Mouse (Mus musculus) liver, embryonic 11.5 days (tissue): ENCODE measurements around the gene Apob. TPM values are rescaled to one million over a fixed set of nuclear protein-coding genes. Genes with fewer than 3 reads are reported as not detected.

Experiments
- ATAC-seq: fragments of 200-750 bp; cut with Nextera tagmentation; replicated peaks from 2 replicates; pipeline ENCODE4 v1.8.0; 2017; ENCODE audit warnings: moderate number of reproducible peaks, mild to moderate bottlenecking, moderate TSS enrichment, moderate library complexity; ENCODE audit not compliant: low FRiP score
- DNase-seq: peaks from one replicate; pipeline ENCODE4 v3.0.0-alpha.2; 2017; ENCODE audit warnings: low spot score
- H3K27ac ChIP-seq: fragments of 300-500 bp; sonication (generic); 2 replicates; pipeline ENCODE4 v1.5.1; 2014; ENCODE audit warnings: mild to moderate bottlenecking, low read depth, low read length, control low read depth
- H3K27me3 ChIP-seq: fragments of 300-500 bp; sonication (generic); replicated peaks from 2 replicates; pipeline ENCODE4 v1.6.1; 2014; ENCODE audit warnings: low read length, mixed read lengths; ENCODE audit not compliant: control insufficient read depth, insufficient read depth
- H3K36me3 ChIP-seq: fragments of 300-500 bp; sonication (generic); 2 replicates; pipeline ENCODE4 v1.6.1; 2014; ENCODE audit warnings: mild to moderate bottlenecking, low read length, moderate library complexity, mixed read lengths; ENCODE audit not compliant: control insufficient read depth, insufficient read depth
- H3K4me1 ChIP-seq: fragments of 300-500 bp; sonication (generic); replicated peaks from 2 replicates; pipeline ENCODE4 v1.6.1; 2014; ENCODE audit warnings: low read length, mixed read lengths; ENCODE audit not compliant: control insufficient read depth, insufficient read depth
- H3K4me2 ChIP-seq: fragments of 300-500 bp; sonication (generic); 2 replicates; pipeline ENCODE4 v1.6.1; 2014; ENCODE audit warnings: mild to moderate bottlenecking, control low read depth, moderate library complexity
- H3K4me3 ChIP-seq: fragments of 300-500 bp; sonication (generic); 2 replicates; pipeline ENCODE4 v1.5.1; 2014; ENCODE audit warnings: low read depth, low read length, control low read depth
- H3K9ac ChIP-seq: fragments of 300-500 bp; sonication (generic); 2 replicates; pipeline ENCODE4 v1.6.1; 2014; ENCODE audit warnings: low read depth, low read length, control low read depth
- H3K9me3 ChIP-seq: fragments of 300-500 bp; sonication (generic); 2 replicates; pipeline ENCODE4 v1.6.1; 2016; ENCODE audit warnings: low read length, inconsistent platforms, mixed read lengths; ENCODE audit not compliant: control insufficient read depth
- WGBS: fragments of 180-500 bp; shearing (Covaris S2); extraction: QIAGEN DNeasy Blood & Tissue Kit; methylation state at CpG from one replicate; pipeline ENCODE4 v1.1.7; 2014; 5-methylcytosine and 5-hydroxymethylcytosine counted together
- polyA plus RNA-seq: library from polyadenylated mRNA; unstranded; fragments of >200 nt; fragmentation: Nextera tagmentation; extraction: Ambion mirVana; gene quantifications from 2 replicates; pipeline ENCODE4 v1.2.1, GENCODE M21; 2014

Gene Apob
- polyA plus RNA-seq, 1 experiment from 2014 or later, result 77.7 TPM

DNA sequence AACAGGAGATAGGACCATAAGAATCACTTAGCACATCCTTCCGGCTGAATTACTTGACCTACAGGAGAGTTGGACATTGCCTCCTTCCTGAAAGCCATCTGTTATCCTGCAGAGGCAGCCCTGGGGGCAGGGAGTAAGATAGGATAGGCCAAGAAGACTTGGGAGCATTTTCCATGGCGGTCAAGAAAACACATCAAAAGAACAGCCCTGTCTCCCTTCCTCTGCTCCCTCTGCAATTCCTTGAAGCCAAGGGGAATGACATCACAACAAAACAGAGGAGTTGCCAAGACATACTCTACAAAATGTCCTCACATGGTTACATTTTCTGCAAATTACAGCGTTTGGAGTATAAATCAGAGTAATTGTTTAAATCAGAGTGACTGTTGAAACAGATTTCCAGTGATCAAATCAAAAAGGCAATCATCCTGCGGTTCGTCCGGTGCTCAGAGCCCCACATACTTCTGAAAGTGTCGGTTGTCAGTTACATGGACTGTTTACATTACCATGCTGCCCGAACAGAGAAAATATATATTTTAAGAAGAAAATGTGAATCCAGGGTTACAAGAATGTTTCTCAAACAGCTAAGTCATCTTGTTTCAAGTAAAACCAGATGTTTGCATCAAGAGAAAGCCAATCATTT, 78.7 kb downstream of the Apob start:
- Histone ChIP-seq H3K36me3 (no peaks in the 10 kb centered on the region), H3K27me3 (no peaks in the 10 kb centered on the region), H3K4me2 (no peak overlapping the region), H3K9ac (no peak overlapping the region), H3K27ac (no peak overlapping the region), H3K4me1 (no peaks in the 10 kb centered on the region), H3K9me3 (no peaks in the 10 kb centered on the region), H3K4me3 (no peak overlapping the region)
- WGBS, result 73% methylated on average over 8 of the region's 8 CpGs
- DNase-seq (no peak), ATAC-seq (no peak)

DNA sequence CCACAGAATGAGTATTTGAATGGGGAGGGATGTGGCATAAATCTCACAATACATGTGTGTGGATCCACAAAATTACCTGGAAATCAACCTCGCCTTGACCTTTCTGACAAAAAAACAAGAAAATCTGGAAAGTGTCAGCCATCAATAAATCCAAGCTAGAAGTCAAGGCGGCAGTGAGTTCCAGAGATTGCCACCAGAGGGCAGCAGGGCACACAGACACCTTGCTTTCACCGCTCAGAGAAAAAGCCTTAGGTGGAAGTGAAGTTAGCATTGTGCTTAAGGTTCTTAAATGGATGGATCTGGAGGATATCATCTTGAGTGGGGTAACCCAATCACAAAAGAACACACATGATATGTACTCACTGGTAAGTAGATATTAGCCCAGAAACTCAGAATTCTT, 82.1 kb downstream of the Apob start:
- no peaks in the 10 kb centered on the region for H3K4me1 ChIP-seq
- 8% methylated on average over 3 of the region's 3 CpGs for WGBS
- no peak for ATAC-seq
- peak; percentile 37 for DNase-seq
- H3K4me2 ChIP-seq, result no peak overlapping the region
- H3K27me3 ChIP-seq, result no peaks in the 10 kb centered on the region
- H3K9ac ChIP-seq, result no peak overlapping the region
- no peak overlapping the region for H3K4me3 ChIP-seq
- H3K36me3 ChIP-seq, result no peaks in the 10 kb centered on the region
- H3K27ac ChIP-seq, result no peak overlapping the region
- no peaks in the 10 kb centered on the region for H3K9me3 ChIP-seq

DNA sequence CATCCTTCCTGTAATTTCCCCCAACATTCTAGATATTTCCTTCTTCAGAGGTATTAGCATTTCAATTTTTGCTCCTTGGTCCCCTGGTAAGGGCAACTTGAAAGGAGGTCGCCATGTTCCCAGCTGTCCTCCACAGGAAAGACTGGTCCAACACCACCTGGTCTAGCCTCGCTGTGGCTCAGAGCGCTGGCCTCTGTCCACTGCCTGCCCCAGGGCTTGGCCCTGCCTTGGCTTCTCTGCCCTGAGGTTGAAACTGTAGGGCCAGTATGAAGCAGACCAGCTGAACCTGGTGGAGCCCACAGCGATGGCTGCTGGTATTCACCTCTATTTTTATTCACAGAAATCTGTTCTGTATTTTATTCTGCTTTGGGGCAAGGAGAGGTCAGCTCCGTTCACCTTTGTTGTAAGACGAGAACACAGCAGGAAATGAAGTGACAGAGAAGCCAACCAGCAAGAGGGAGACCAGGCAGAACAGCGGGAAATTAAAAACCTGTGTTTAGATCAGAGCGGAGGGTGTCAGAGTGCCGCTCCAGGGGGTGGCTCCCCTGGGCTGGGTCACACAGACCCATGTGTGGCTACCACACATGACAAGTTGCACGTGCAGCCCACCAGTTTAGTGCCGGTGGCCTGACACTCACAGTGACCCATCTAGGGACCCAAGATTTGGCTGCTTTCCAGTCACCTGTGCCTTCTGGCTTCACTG, 86.1 kb downstream of the Apob start:
- 60% methylated on average over 11 of the region's 11 CpGs for WGBS
- DNase-seq (no peak), ATAC-seq (no peak)
- H3K27ac ChIP-seq, result no peak overlapping the region
- no peaks in the 10 kb centered on the region for H3K27me3 ChIP-seq
- H3K4me1 ChIP-seq, result no peaks in the 10 kb centered on the region
- H3K9ac ChIP-seq, result no peak overlapping the region
- H3K9me3 ChIP-seq, result no peaks in the 10 kb centered on the region
- H3K4me2 ChIP-seq, result no peak overlapping the region
- no peak overlapping the region for H3K4me3 ChIP-seq
- H3K36me3 ChIP-seq, result no peaks in the 10 kb centered on the region

Other genes with a start within 250 kb of the Apob start
- 54.3 and 57.2 TPM in 2 replicates for gene Ldah, start 230.5 kb downstream of the Apob start, polyA plus RNA-seq